Mouse (Mus musculus): Measurements from ENCODE around the gene Tm9sf4. TPM values are rescaled to one million over a fixed set of nuclear protein-coding genes. Genes with fewer than 3 reads are reported as not detected.

The Tm9sf4 gene
- polyA plus RNA-seq (2015; fragmentation: Nextera tagmentation; extraction: Ambion mirVana): 54.6 and 62.4 TPM in 2 replicates

DNA sequence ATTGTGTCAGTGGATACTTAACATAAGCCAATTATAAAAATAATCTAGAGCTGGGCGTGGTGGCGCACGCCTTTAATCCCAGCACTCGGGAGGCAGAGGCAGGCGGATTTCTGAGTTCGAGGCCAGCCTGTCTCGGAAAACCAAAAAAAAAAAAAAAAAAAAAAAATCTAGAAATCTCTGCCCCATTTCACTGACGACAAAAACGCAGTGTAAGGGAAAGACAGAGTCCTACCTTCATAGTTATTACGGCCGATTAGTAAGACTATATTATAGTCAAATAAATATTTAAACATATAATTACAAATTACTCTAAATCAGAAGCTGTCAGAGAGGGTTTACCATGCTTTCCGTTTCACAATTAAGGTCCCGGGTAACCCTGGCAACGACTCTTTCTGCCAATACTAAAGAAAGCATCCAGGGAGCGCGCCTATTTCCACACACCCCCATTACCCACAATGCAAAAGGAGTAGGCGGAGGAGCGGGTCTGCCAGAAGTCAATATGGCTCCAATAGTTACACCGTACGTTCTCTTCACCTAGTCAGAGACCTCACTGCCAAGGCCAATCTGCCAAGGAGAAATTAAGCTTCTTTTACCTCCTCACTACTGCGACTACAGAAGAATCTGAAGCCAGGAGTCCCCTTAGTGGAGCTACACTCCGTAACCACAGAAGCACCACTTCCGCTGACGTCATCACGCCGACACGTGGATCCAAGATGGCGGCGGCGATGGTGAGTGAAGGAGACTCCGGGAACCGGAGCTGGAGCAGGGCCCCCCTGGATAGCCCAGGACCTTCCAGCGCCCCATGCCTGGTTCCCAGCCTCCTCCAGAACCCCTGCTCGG, at the start of gene Tm9sf4:
Tm9sf4 (plus strand) TSS at position 460 of the 840 bp plus-strand sequence.
- no peaks in the 10 kb centered on the region for H3K36me3 ChIP-seq
- peaks cover 13% of the 10 kb centered on the region for H3K4me1 ChIP-seq (replicated peaks)
- peak; percentile 87 for ATAC-seq (replicated peaks; ENCODE audit: insufficient number of reproducible peaks, insufficient read depth, low FRiP score, low read depth)
- peak within 1 kb of the TSS; percentile 96 for H3K27ac ChIP-seq
- H3K4me3 ChIP-seq: peak within 1 kb of the TSS; percentile 96
- no peaks in the 10 kb centered on the region for H3K27me3 ChIP-seq
- H3K9me3 ChIP-seq (replicated peaks): no peaks in the 10 kb centered on the region
- WGBS: 9% methylated on average over 34 of the region's 34 CpGs
- H3K4me2 ChIP-seq: peak within 1 kb of the TSS; percentile 96
- peak within 1 kb of the TSS; percentile 91 for H3K9ac ChIP-seq

DNA sequence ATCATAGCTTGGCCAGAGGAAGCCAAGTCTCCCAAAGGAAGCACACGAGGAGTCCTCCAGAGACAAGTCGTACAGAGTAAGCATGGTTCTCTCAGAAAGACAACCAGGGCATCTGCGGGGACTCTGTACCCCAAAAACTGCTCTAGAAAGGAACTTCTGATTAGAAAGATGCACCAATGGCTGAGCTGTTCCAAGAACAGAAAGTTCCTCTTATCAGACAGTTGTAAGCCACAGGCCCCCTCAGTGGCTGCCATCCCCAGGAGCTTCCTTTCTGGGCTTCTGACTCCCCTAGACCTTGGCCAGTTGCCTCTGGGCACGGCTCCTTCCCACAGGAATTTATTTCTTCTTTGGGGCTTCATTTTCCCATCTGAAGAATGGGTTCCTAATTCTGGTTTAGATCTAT, 45.4 kb upstream of the Tm9sf4 start:
- no peak overlapping the region for H3K27ac ChIP-seq
- no peaks in the 10 kb centered on the region for H3K36me3 ChIP-seq
- 61% methylated on average over 4 of the region's 4 CpGs for WGBS
- no peak overlapping the region for H3K4me2 ChIP-seq
- peaks cover 19% of the 10 kb centered on the region for H3K27me3 ChIP-seq
- H3K4me1 ChIP-seq (replicated peaks): no peaks in the 10 kb centered on the region
- no peak overlapping the region for H3K4me3 ChIP-seq
- no peak overlapping the region for H3K9ac ChIP-seq
- no peaks in the 10 kb centered on the region for H3K9me3 ChIP-seq (replicated peaks)
- ATAC-seq (replicated peaks; ENCODE audit: insufficient number of reproducible peaks, insufficient read depth, low FRiP score, low read depth): no peak

DNA sequence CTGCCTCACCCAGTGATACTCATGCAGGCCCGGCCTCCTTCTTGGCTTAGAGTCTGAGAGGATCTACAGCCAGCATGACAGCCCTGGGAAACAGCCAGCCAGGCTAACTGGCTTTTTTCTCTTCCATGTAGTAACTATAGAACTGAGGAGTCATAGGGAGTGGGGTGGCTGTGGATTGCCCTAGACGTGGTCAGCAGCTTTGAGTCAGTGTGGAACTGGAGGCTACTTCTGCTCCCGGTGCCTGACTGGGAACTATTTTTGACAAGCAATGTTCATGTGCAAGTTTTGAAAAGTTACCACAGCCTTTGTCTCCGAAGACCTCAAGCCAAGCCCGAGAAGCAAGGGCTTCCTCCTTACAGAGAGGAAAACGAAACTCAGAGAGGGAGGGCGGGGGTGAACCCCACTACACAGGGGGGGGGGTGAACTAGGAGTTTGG, 44.0 kb upstream of the Tm9sf4 start:
- WGBS: 69% methylated on average over 7 of the region's 7 CpGs
- Histone ChIP-seq H3K36me3 (no peaks in the 10 kb centered on the region), H3K4me2 (no peak overlapping the region), H3K27ac (no peak overlapping the region), H3K9me3 (replicated peaks) (no peaks in the 10 kb centered on the region), H3K4me3 (no peak overlapping the region), H3K27me3 (peaks cover 7% of the 10 kb centered on the region; the same call in 1 of the 2 replicates), H3K9ac (no peak overlapping the region), H3K4me1 (replicated peaks) (no peaks in the 10 kb centered on the region)
- no peak for ATAC-seq (replicated peaks; ENCODE audit: insufficient number of reproducible peaks, insufficient read depth, low FRiP score, low read depth)

DNA sequence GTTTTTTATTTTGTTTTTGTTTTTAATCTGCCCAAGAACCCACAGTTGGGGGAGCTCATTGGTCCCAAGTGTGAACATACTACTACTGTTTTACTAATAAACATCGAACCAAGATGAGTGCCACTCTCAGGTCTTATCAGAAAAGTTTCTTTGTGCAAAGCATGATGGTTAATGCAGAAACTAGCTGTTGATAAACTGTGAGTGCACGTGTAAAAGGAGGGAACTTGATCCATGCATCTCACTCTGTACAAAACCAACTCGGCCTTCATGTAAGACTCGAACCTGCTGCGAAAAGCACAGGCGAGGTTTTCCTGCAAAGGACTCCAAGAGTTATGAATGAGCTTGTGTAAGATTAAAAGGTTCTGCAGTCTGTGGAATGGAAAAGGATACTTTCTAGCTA, 41.6 kb upstream of the Tm9sf4 start:
- H3K27me3 ChIP-seq: no peaks in the 10 kb centered on the region
- 81% methylated on average over 6 of the region's 6 CpGs for WGBS

DNA sequence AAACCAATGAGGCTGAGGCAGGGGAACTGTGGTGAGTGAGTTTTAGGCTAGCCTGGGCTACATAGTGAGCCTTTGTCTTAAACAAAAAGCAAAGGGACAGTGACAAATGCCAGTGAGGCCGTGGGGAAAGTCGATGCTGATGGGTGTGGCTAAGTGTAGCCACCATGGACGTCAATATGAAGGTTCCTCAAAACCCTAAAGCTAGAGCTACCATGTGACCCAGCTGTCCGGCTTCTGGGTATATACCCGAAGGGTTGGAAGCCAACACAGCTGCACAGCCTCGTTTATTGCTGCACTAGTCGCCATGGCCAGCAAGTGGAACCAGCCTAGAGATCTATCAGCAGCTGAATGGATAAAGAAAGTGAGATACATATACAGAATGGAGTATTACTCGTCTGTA, 41.0 kb upstream of the Tm9sf4 start:
- Histone ChIP-seq H3K27me3 (no peaks in the 10 kb centered on the region), H3K4me2 (no peak overlapping the region), H3K36me3 (no peaks in the 10 kb centered on the region), H3K27ac (no peak overlapping the region), H3K9ac (no peak overlapping the region), H3K9me3 (replicated peaks) (no peaks in the 10 kb centered on the region), H3K4me3 (no peak overlapping the region), H3K4me1 (replicated peaks) (no peaks in the 10 kb centered on the region)
- WGBS: 61% methylated on average over 8 of the region's 8 CpGs
- ATAC-seq (replicated peaks; ENCODE audit: insufficient number of reproducible peaks, insufficient read depth, low FRiP score, low read depth): no peak

More for the DNA sequence above, 41.6 kb upstream of the Tm9sf4 start:
- Histone ChIP-seq H3K4me2 (no peak overlapping the region), H3K36me3 (no peaks in the 10 kb centered on the region), H3K27ac (no peak overlapping the region), H3K4me3 (no peak overlapping the region), H3K4me1 (replicated peaks) (no peaks in the 10 kb centered on the region), H3K9me3 (replicated peaks) (no peaks in the 10 kb centered on the region), H3K9ac (no peak overlapping the region)
- no peak for ATAC-seq (replicated peaks; ENCODE audit: insufficient number of reproducible peaks, insufficient read depth, low FRiP score, low read depth)

DNA sequence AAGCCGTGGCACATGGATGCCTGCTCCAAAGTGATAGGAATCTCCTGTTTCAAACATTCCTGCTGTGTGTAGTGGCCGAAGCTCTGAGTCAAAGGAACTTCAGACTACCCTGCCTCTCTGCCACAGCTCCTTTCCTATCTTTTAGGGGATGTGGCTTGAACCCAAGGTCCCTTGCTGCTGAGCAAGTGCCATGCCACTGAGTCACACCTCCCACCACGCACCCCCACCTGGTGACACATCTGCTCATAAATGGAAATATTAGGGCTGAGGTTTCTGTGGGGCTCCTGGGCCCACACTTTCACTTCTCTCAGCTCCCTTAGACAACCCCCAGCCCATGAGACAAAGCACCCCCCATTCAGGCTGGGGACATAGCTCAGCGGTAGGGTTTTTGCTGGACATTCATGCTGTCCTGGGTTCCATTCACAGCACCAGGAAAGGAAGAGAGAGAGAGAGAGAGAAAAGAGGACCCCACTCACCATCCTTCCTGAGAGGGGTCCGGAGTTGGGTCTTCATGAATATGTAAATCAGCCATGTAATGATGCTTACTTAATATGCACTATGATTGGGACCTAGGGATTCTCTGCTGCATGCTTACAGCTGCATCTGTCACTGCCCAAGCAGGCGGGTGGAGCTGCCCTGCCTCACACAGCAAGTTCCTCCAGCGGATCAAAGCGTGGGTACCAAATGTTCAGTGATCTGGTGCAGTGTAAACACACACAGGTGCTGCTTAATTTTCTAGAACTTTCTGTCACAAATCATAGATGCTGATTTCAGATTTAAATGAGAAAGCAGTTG, 39.1 kb upstream of the Tm9sf4 start:
- Histone ChIP-seq H3K27me3 (no peaks in the 10 kb centered on the region), H3K4me1 (replicated peaks) (no peaks in the 10 kb centered on the region), H3K36me3 (no peaks in the 10 kb centered on the region), H3K9ac (no peak overlapping the region), H3K9me3 (replicated peaks) (no peaks in the 10 kb centered on the region), H3K4me3 (no peak overlapping the region), H3K27ac (no peak overlapping the region), H3K4me2 (no peak overlapping the region)
- WGBS: 62% methylated on average over 8 of the region's 8 CpGs
- no peak for ATAC-seq (replicated peaks; ENCODE audit: insufficient number of reproducible peaks, insufficient read depth, low FRiP score, low read depth)

DNA sequence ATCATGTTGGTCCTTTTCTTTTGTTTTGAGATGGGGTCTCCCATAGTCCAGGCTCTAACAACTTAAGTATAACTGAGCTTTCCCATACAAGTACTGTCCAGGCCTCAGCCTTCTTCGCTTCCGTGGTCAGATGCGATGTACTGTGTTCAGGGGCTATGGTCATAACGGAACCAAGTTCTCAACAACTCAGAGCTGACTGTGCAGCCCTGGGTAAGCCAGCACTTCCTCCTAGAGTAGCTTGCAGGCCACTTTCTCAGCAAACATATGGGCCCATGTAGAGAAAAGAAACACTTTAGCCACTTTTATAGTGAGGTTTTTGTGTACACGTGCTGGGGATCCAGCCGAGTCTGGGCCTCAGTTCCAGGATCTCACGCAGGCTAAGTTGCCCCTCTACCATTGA, 38.4 kb upstream of the Tm9sf4 start:
- WGBS: 85% methylated on average over 7 of the region's 7 CpGs
- ATAC-seq (replicated peaks; ENCODE audit: insufficient number of reproducible peaks, insufficient read depth, low FRiP score, low read depth): no peak

DNA sequence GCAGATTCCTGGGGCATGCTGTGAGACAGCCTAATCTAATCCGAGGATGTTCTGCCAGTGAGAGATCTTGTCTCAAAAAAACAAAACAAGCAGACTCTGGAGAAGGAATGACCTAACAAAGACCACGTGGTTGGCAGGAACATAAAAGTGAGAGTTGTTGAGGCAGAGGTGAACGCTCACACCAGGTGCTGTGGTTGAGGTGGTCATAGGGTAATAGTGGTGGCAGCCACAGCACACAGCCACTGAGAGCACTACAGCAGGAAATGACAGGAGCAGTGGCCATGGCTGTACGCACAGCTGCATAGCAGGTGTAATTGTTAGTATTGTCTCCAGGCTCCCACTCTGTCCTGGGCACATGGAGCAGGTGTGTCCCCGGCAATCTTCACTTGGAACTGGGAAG, 35.2 kb upstream of the Tm9sf4 start:
- H3K4me2 ChIP-seq: no peak overlapping the region
- H3K27ac ChIP-seq: no peak overlapping the region
- no peak for ATAC-seq (replicated peaks; ENCODE audit: insufficient number of reproducible peaks, insufficient read depth, low FRiP score, low read depth)
- H3K27me3 ChIP-seq: no peaks in the 10 kb centered on the region
- H3K36me3 ChIP-seq: no peaks in the 10 kb centered on the region
- no peak overlapping the region for H3K4me3 ChIP-seq
- no peak overlapping the region for H3K9ac ChIP-seq
- 39% methylated on average over 5 of the region's 5 CpGs for WGBS
- H3K4me1 ChIP-seq (replicated peaks): no peaks in the 10 kb centered on the region
- H3K9me3 ChIP-seq (replicated peaks): no peaks in the 10 kb centered on the region

More for the DNA sequence above, 38.4 kb upstream of the Tm9sf4 start:
- Histone ChIP-seq H3K27ac (no peak overlapping the region), H3K4me1 (replicated peaks) (no peaks in the 10 kb centered on the region), H3K4me2 (no peak overlapping the region), H3K27me3 (no peaks in the 10 kb centered on the region), H3K9me3 (replicated peaks) (no peaks in the 10 kb centered on the region), H3K4me3 (no peak overlapping the region), H3K9ac (no peak overlapping the region), H3K36me3 (no peaks in the 10 kb centered on the region)

DNA sequence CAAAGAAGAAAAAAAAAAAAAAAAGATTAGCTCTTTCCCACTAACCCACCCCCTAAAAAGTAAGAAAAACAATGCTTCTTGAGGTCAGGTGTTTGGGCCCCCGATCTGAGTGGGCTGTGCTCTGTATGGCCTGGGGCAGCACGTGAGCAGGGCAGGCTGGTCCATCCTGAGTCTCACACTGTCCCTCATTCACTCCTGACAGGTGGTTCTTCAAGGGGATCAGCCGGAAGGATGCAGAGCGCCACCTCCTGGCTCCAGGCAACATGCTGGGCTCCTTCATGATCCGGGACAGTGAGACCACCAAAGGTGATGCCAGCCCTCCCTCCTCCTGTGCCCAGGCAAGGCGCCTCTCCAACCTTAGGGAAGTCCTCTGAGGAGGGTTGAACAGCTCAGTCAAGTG, 30.1 kb upstream of the Tm9sf4 start:
- H3K4me1 ChIP-seq (replicated peaks): peaks cover 12% of the 10 kb centered on the region; the same call in 1 of the 2 replicates
- ATAC-seq (replicated peaks; ENCODE audit: insufficient number of reproducible peaks, insufficient read depth, low FRiP score, low read depth): no peak
- no peaks in the 10 kb centered on the region for H3K36me3 ChIP-seq
- H3K4me3 ChIP-seq: no peak overlapping the region
- H3K9me3 ChIP-seq (replicated peaks): no peaks in the 10 kb centered on the region
- no peak overlapping the region for H3K4me2 ChIP-seq
- 27% methylated on average over 6 of the region's 6 CpGs for WGBS
- H3K27me3 ChIP-seq: no peaks in the 10 kb centered on the region
- no peak overlapping the region for H3K27ac ChIP-seq
- no peak overlapping the region for H3K9ac ChIP-seq

DNA sequence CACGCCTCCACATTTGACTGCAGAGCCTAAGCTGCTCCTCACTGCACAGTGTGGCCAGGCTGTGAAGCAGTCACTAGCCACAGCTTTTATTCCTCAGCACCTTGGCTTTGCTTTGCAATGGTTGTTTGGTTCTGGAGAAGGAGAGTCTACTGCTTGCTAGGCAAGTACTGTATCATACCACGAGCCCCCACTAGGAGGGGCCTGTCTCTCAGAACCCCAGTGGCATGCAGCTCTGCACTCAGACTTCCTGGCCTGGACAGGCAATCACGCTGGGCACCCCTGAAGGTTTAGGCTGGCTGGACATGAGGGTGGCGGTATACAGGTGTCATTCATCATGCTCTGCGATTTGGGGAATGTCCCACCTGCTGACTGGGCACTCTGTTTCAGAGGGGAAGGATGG, 26.9 kb upstream of the Tm9sf4 start:
- Histone ChIP-seq H3K4me3 (no peak overlapping the region), H3K4me1 (replicated peaks) (peaks cover 13% of the 10 kb centered on the region), H3K9ac (no peak overlapping the region), H3K27me3 (no peaks in the 10 kb centered on the region), H3K4me2 (no peak overlapping the region), H3K36me3 (no peaks in the 10 kb centered on the region), H3K27ac (no peak overlapping the region), H3K9me3 (replicated peaks) (no peaks in the 10 kb centered on the region)
- 0 out of 2 replicates have a peak, but pooled peaks have one; percentile 33 for ATAC-seq (replicated peaks; ENCODE audit: insufficient number of reproducible peaks, insufficient read depth, low FRiP score, low read depth)
- WGBS: 36% methylated on average over 5 of the region's 5 CpGs

DNA sequence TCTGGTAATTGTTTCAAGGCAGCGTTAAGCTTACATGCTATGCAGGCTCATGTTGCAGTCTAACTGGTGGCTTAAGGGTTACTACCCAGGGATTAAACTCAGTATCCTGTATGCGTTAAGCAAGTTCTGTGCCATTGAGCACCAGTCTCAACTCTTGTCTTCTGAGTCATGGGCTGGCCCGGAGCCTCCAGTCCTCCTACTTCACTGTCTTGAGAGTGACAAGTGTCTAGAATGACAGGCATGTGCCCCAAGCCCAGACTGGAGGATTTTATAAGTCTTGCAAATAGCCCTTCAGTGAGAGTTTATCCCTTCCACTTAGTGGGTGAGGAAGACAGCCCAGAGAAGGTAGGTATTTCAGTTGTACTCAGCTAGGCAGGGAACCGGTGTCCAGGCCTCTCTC, 24.9 kb upstream of the Tm9sf4 start:
- 67% methylated on average over 4 of the region's 4 CpGs for WGBS

More for the DNA sequence above, 24.9 kb upstream of the Tm9sf4 start:
- Histone ChIP-seq H3K27me3 (no peaks in the 10 kb centered on the region), H3K4me2 (no peak overlapping the region), H3K9me3 (replicated peaks) (no peaks in the 10 kb centered on the region), H3K27ac (no peak overlapping the region), H3K9ac (no peak overlapping the region), H3K36me3 (no peaks in the 10 kb centered on the region), H3K4me1 (replicated peaks) (peaks cover 24% of the 10 kb centered on the region), H3K4me3 (no peak overlapping the region)
- no peak for ATAC-seq (replicated peaks; ENCODE audit: insufficient number of reproducible peaks, insufficient read depth, low FRiP score, low read depth)
